Mouse (Mus musculus): ENCODE measurements around the gene Arhgap1. TPM values are rescaled to one million over a fixed set of nuclear protein-coding genes. Genes with fewer than 3 reads are reported as not detected.

Gene Arhgap1
- total RNA-seq, 2 experiments from 2014 or later: 65.1 to 66.2 TPM

DNA sequence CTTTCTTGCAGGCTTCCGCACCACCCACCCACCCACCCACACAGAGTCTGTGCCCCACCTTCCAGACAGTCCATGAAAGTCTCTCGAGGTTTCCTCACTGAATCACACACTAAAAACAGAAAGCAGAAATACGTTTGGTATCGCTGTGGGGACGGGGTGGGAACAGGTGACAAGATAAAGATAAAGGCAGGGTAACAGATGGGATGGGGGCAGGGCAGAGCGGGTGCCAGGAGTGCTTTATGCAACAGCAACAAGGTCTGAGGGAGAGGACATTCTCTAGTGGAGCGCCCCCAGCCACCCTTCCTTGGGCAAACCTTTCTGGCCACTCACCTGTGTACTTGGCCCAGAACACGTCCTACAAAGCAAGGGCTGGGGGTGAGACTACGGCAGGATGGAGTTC lies 14.8 kb upstream of the Arhgap1 start:
- no peak for TF ChIP-seq CTCF (conservative IDR thresholded peaks at IDR 0.05)
- Histone ChIP-seq H3K27ac (no peak overlapping the region), H3K4me3 (no peak overlapping the region)
- DNase-seq (ENCODE audit: low spot score in 2 of 2): no peak

- no peak for DNase-seq (ENCODE audit: low spot score in 2 of 2)
- Histone ChIP-seq H3K27ac (no peak overlapping the region), H3K4me3 (no peak overlapping the region)
- no peak for TF ChIP-seq CTCF (conservative IDR thresholded peaks at IDR 0.05)
Observed at GRCm38 (mm10) chr2:91635486-91635885, 14.2 kb upstream of the Arhgap1 start.

DNA sequence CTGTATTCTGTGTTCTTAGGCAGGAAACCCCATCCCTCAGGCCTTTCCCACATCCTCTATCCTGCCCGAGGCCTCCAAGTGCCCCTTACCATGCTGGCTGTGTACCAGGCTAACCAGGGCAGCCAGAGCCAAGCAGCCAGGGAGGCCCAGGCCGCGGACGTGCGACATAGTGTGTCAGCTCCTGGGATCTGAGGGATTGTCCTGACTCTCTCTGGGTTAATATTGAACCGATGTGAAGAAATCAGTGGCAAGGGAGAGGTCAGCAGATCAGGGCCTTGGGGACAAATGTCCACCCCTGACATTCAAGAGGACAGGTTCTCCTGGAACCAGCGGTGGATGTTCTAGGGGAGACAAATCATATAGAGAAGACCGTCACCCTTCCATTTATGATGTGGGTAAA lies 13.4 kb upstream of the Arhgap1 start, which contains the start of gene F2:
Gene F2, minus strand, starts transcription at position 186 of the 400 bp plus-strand sequence.
- H3K4me3 ChIP-seq: no peak within 1 kb of the TSS
- no peak within 1 kb of the TSS for H3K27ac ChIP-seq
- DNase-seq (ENCODE audit: low spot score in 2 of 2): no peak
- TF ChIP-seq CTCF (conservative IDR thresholded peaks at IDR 0.05): no peak

DNA sequence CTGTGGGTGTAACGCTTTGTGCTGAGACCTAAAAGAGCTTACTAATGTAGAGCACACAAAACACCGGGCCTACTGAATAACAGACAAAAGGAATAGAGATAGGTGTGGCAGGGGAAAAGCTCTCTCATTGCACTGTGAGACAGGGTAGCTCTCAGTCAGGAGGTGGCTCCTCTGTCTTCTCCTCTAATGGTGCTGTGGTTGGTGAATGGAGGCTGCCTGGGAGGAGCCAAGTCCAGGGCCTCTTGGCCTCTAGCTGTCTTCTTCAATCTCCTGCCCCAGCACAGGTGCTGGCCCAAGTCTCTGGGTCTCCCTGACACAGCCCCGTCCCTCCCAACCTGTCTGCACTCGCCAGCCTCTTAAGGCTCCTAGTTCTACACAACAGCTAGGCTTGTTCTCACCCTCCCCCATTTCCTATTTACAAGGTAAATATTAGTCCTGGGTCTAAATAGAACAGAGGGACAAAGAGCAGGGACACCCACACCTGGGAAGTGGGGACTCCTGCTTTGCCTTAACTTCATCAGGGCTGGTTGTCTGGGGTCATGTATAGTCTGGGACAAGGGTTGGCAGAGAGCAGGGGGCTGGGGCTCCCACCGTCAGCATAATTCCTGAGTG lies 12.8 kb upstream of the Arhgap1 start:
- TF ChIP-seq CTCF (conservative IDR thresholded peaks at IDR 0.05): no peak
- no peak overlapping the region for H3K4me3 ChIP-seq
- DNase-seq (ENCODE audit: low spot score in 2 of 2): no peak
- H3K27ac ChIP-seq: no peak overlapping the region

GRCm38 (mm10) chr2:91638931-91639330 lies 10.7 kb upstream of the Arhgap1 start:
- Histone ChIP-seq H3K4me3 (no peak overlapping the region), H3K27ac (no peak overlapping the region)
- TF ChIP-seq CTCF (conservative IDR thresholded peaks at IDR 0.05): no peak
- DNase-seq (ENCODE audit: low spot score in 2 of 2): no peak

DNA sequence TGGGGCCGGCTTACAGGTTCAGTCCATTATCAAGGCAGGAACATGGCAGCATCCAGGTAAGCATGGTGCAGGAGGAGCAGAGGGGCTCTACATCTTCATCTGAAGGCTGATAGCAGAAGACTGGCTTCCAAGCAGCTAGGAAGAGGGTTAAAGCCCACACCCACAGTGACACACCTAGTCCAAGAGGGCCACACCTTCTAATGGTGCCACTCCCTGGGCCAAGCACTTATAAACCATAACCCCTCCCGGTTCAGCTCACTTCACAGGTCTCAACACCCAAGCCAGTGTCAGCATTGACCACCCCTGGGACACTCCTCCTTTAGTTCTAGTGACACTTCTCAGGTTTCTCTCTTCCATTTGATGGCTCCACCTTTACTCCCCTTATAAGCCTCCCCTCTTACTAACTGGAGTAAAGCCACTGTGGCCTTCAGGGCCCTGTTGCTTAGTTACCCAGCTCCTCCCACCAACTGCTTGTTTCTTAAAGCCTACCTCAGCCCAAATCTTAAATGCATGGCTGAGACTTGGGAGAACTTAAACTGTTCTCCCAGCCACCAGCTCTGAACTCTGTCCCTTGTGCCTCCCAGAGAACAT lies 6.7 kb upstream of the Arhgap1 start:
- DNase-seq (ENCODE audit: low spot score in 2 of 2): no peak
- no peak overlapping the region for H3K27ac ChIP-seq
- H3K4me3 ChIP-seq: no peak overlapping the region
- no peak for TF ChIP-seq CTCF (conservative IDR thresholded peaks at IDR 0.05)

DNA sequence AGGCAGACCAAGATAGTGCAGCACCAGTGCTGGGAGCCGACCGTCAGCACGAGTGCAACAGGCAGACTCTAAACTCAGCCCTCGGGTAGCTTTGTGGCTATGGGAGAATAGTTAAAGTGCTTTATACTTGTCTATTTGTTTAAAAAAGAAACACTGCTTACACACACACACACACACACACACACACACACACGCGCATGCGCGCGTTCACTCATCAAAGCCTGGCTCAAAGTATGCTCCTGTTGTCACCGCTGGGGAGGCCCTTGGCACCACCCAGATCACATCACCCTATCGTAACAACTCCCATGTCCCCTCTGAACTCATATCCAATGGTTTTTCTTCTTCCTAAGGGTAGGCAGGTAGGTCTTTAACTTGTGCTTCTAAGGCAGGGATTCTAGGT lies 5.6 kb upstream of the Arhgap1 start:
- DNase-seq (ENCODE audit: low spot score in 2 of 2): no peak
- TF ChIP-seq CTCF (conservative IDR thresholded peaks at IDR 0.05): no peak
- H3K4me3 ChIP-seq: no peak overlapping the region
- no peak overlapping the region for H3K27ac ChIP-seq

DNA sequence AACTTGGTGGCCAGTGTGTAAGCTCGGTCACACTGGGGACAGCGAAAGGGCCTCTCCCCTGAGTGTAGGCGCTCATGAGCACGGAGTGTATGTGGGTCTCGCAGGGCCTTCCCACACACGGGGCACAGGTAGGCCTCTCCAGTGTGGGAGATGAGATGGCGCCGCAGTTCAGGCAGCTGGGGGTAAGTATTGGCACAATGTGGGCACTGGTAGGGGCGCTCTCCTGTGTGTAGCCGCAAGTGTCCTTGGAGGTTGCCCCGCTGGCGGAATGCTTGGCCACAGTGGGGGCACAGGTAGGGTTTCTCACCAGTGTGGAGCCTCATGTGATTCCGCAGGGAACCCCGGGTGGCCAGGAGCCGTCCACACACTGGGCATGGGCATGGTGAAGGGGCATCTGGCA lies 4.3 kb upstream of the Arhgap1 start:
- no peak for DNase-seq (ENCODE audit: low spot score in 2 of 2)
- Histone ChIP-seq H3K27ac (no peak overlapping the region), H3K4me3 (no peak overlapping the region)
- TF ChIP-seq CTCF (conservative IDR thresholded peaks at IDR 0.05): no peak

DNA sequence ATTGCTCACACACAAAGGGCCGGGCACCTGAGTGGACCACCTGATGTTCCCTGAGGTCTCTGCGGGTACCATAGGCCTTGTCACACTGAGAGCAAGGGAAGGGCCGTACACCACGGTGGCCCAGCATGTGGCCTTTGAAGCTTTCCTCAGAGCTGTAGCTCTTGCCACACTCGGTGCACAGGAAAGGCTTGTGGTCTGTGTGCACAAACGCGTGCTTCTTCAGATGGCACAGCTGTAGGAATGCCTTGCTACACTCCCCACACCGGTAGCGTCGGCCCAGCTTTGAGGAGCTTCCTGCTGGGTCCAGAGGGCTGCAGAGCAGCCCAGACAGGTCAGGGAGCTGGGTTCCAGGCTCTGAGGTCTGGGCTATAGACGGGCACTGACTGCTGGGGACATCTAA lies 3.8 kb upstream of the Arhgap1 start:
- no peak overlapping the region for H3K4me3 ChIP-seq
- no peak overlapping the region for H3K27ac ChIP-seq
- TF ChIP-seq CTCF (conservative IDR thresholded peaks at IDR 0.05): no peak
- no peak for DNase-seq (ENCODE audit: low spot score in 2 of 2)

DNA sequence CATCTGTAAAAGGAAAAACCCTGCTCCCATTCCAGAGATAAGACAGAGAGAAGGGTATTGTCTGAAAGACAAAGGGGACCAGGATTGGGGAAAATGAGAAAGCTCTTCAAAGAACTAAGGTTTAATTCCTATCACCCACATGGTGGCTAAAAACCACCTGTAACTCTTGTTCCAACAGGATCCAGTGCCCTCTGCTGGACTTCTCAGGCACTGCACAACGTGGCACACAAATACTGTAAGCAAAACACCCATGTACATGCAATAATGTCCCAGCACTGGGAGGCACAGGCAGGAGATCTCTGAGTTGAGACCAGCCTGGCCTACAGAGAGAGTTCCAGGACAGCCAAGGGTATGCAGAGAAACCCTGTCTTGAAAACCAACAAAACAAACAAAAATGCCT lies 2.9 kb upstream of the Arhgap1 start:
- peak; percentile 82 for TF ChIP-seq CTCF (conservative IDR thresholded peaks at IDR 0.05)
- DNase-seq (ENCODE audit: low spot score in 2 of 2): peak in 1 of 2 experiments; percentile 54
- Histone ChIP-seq H3K27ac (no peak overlapping the region), H3K4me3 (no peak overlapping the region)

- DNase-seq (ENCODE audit: low spot score in 2 of 2): no peak
- Histone ChIP-seq H3K4me3 (peak overlapping the region; percentile 68), H3K27ac (peak overlapping the region; percentile 98)
- no peak for TF ChIP-seq CTCF (conservative IDR thresholded peaks at IDR 0.05)
Observed at GRCm38 (mm10) chr2:91649152-91649551, 508 bp upstream of the Arhgap1 start.

GRCm38 (mm10) chr2:91650360-91650995 lies 818 bp downstream of the Arhgap1 start:
- peak overlapping the region; percentile 98 for H3K27ac ChIP-seq
- DNase-seq (ENCODE audit: low spot score in 2 of 2): no peak
- TF ChIP-seq CTCF (conservative IDR thresholded peaks at IDR 0.05): no peak
- peak overlapping the region; percentile 68 for H3K4me3 ChIP-seq

GRCm38 (mm10) chr2:91651458-91652258 lies 2.0 kb downstream of the Arhgap1 start:
- TF ChIP-seq CTCF (conservative IDR thresholded peaks at IDR 0.05): no peak
- DNase-seq (ENCODE audit: low spot score in 2 of 2): no peak
- H3K4me3 ChIP-seq: no peak overlapping the region
- H3K27ac ChIP-seq: peak overlapping the region; percentile 87; the same call in 1 of the 2 replicates
